ENCODE assay signal across 15 mouse cellular contexts in genomic region chr2:32673176-32673917, GRCm38 (mm10). TPM values are rescaled to one million over a fixed set of nuclear protein-coding genes. Genes with fewer than 3 reads are reported as not detected.
DNase-seq lines count a peak whose midpoint lies in the region; ATAC-seq and TF ChIP-seq lines count a peak whose summit lies in the region.
"Had no signal": no experiment of that assay in that cellular context is flagged by ENCODE, and none has a peak within 500 bp of the region (broad histone marks: within the 10 kb centered on the region; RNA-seq: fewer than 3 reads in every experiment).

No protein-coding gene starts in this region.

- no peak overlapping the region for H3K4me3 ChIP-seq in embryonic facial prominence, embryonic 10.5 days
- H3K4me3 ChIP-seq in intestine, postnatal 0 days (ENCODE audit: low read depth, low read length) = no peak overlapping the region
- H3K4me3 ChIP-seq in liver, adult 2 months (ENCODE audit: insufficient read depth, low read depth, low read length) = no peak overlapping the region
- no peak overlapping the region for H3K4me3 ChIP-seq in midbrain, embryonic 10.5 days
- H3K4me3 ChIP-seq in forebrain, embryonic 11.5 days (ENCODE audit: low read depth, low read length) = no peak overlapping the region
- H3K4me3 ChIP-seq: neural tube, embryonic 13.5 days had no signal

- peaks cover 18% of the 10 kb centered on the region for H3K36me3 ChIP-seq in embryonic facial prominence, embryonic 10.5 days (replicated peaks)
- H3K36me3 ChIP-seq in intestine, postnatal 0 days (ENCODE audit: control insufficient read depth, insufficient read depth) = peaks cover 26% of the 10 kb centered on the region; the same call in 1 of the 2 replicates
- peaks cover 1% of the 10 kb centered on the region; the same call in 1 of the 2 replicates for H3K36me3 ChIP-seq in liver, adult 2 months (ENCODE audit: control insufficient read depth, insufficient read depth, low read length)
- no peaks in the 10 kb centered on the region for H3K36me3 ChIP-seq in midbrain, embryonic 10.5 days
- H3K36me3 ChIP-seq in forebrain, embryonic 11.5 days (ENCODE audit: control insufficient read depth, insufficient read depth, low read length) = no peaks in the 10 kb centered on the region
- H3K36me3 ChIP-seq: neural tube, embryonic 13.5 days had no signal

- 84% methylated on average over 16 of the region's 16 CpGs for WGBS in embryonic facial prominence, embryonic 10.5 days
- 41% methylated on average over 16 of the region's 16 CpGs for WGBS in intestine, postnatal 0 days
- WGBS in liver, adult 2 months = 63% methylated on average over 16 of the region's 16 CpGs
- 87% methylated on average over 16 of the region's 16 CpGs for WGBS in midbrain, embryonic 10.5 days
- 88% methylated on average over 16 of the region's 16 CpGs for WGBS in forebrain, embryonic 11.5 days

- H3K27ac ChIP-seq in embryonic facial prominence, embryonic 10.5 days (replicated peaks) = 0 out of 2 replicates have a peak overlapping the region, but pooled peaks have one; percentile 3
- peak overlapping the region; percentile 87 for H3K27ac ChIP-seq in intestine, postnatal 0 days (ENCODE audit: low read depth, low read length)
- H3K27ac ChIP-seq in liver, adult 2 months (replicated peaks; ENCODE audit: insufficient read depth, low read depth, low read length) = no peak overlapping the region
- no peak overlapping the region; the same call in 1 of the 2 replicates for H3K27ac ChIP-seq in midbrain, embryonic 10.5 days (replicated peaks)
- H3K27ac ChIP-seq in forebrain, embryonic 11.5 days (ENCODE audit: low read depth, low read length) = no peak overlapping the region
- H3K27ac ChIP-seq: neural tube, embryonic 13.5 days had no signal

- TF ChIP-seq CTCF in intestine, postnatal 0 days (IDR thresholded peaks at IDR 0.05; ENCODE audit: low read depth) = no peak
- no peak for TF ChIP-seq CTCF in liver, adult 2 months (IDR thresholded peaks at IDR 0.05; ENCODE audit: low read depth, low read length)

- DNase-seq in embryonic facial prominence, embryonic 10.5 days (ENCODE audit: low spot score) = no peak
- DNase-seq in liver, adult 2 months (ENCODE audit: extremely low read depth, low read depth, low spot score) = peak; percentile 52
- DNase-seq in lung, postnatal 10 days = peak; percentile 73
- no peak for DNase-seq in left cerebral cortex, adult 18-20 months (ENCODE audit: low spot score in 2 of 2)
- DNase-seq in midbrain, embryonic 10.5 days (ENCODE audit: low spot score) = no peak
- DNase-seq in forebrain, embryonic 11.5 days (ENCODE audit: low spot score) = no peak
- DNase-seq in heart, postnatal 4 days = no peak
- DNase-seq: forebrain, postnatal 0 days; layer of hippocampus, postnatal 36 days; right cerebral cortex, postnatal 25 days; thymus, adult 18-20 months had no signal

- H3K4me1 ChIP-seq in embryonic facial prominence, embryonic 10.5 days = peaks cover 2% of the 10 kb centered on the region; the same call in 1 of the 2 replicates
- no peaks in the 10 kb centered on the region for H3K4me1 ChIP-seq in intestine, postnatal 0 days (replicated peaks; ENCODE audit: control insufficient read depth, insufficient read depth, low read length)
- no peaks in the 10 kb centered on the region for H3K4me1 ChIP-seq in liver, adult 2 months (ENCODE audit: control insufficient read depth, insufficient read depth, low read length)
- peaks cover 6% of the 10 kb centered on the region for H3K4me1 ChIP-seq in midbrain, embryonic 10.5 days
- no peaks in the 10 kb centered on the region for H3K4me1 ChIP-seq in forebrain, embryonic 11.5 days (replicated peaks; ENCODE audit: control insufficient read depth, insufficient read depth, low read length)
- H3K4me1 ChIP-seq: neural tube, embryonic 13.5 days had no signal

- H3K9ac ChIP-seq in intestine, postnatal 0 days (ENCODE audit: low read depth, low read length) = no peak overlapping the region
- H3K9ac ChIP-seq in liver, adult 2 months (ENCODE audit: low read depth, low read length) = no peak overlapping the region
- no peak overlapping the region for H3K9ac ChIP-seq in forebrain, embryonic 11.5 days (ENCODE audit: low read length)
- H3K9ac ChIP-seq: forebrain, postnatal 0 days; neural tube, embryonic 13.5 days had no signal

- H3K27me3 ChIP-seq in embryonic facial prominence, embryonic 10.5 days (replicated peaks; ENCODE audit: low read depth, poor library complexity, severe bottlenecking) = no peaks in the 10 kb centered on the region
- no peaks in the 10 kb centered on the region for H3K27me3 ChIP-seq in intestine, postnatal 0 days (replicated peaks; ENCODE audit: control insufficient read depth, insufficient read depth, low read length)
- H3K27me3 ChIP-seq in liver, adult 2 months (ENCODE audit: control insufficient read depth, insufficient read depth, low read length) = no peaks in the 10 kb centered on the region
- H3K27me3 ChIP-seq in midbrain, embryonic 10.5 days (ENCODE audit: low read depth, poor library complexity, severe bottlenecking) = no peaks in the 10 kb centered on the region
- no peaks in the 10 kb centered on the region for H3K27me3 ChIP-seq in forebrain, embryonic 11.5 days (ENCODE audit: control insufficient read depth, insufficient read depth, low read length)
- H3K27me3 ChIP-seq: neural tube, embryonic 13.5 days had no signal

- TF ChIP-seq POLR2A in liver, adult 2 months (IDR thresholded peaks at IDR 0.05; ENCODE audit: extremely low read depth, insufficient read depth, low read length) = no peak

- H3K4me2 ChIP-seq in intestine, postnatal 0 days (replicated peaks; ENCODE audit: low read depth) = peak overlapping the region; percentile 40
- H3K4me2 ChIP-seq in forebrain, embryonic 11.5 days (ENCODE audit: low read depth, low read length, severe bottlenecking) = no peak overlapping the region
- H3K4me2 ChIP-seq: heart, embryonic 11.5 days; neural tube, embryonic 13.5 days had no signal

- H3K9me3 ChIP-seq in embryonic facial prominence, embryonic 10.5 days = no peaks in the 10 kb centered on the region
- H3K9me3 ChIP-seq in intestine, postnatal 0 days (ENCODE audit: control insufficient read depth) = no peaks in the 10 kb centered on the region
- H3K9me3 ChIP-seq in midbrain, embryonic 10.5 days (replicated peaks) = no peaks in the 10 kb centered on the region
- no peaks in the 10 kb centered on the region for H3K9me3 ChIP-seq in forebrain, embryonic 11.5 days (ENCODE audit: control insufficient read depth, low read length)
- H3K9me3 ChIP-seq: neural tube, embryonic 13.5 days had no signal

- ATAC-seq in intestine, postnatal 0 days = peak; percentile 93
- no peak for ATAC-seq in forebrain, embryonic 11.5 days (replicated peaks; ENCODE audit: low FRiP score)
- ATAC-seq: forebrain, postnatal 0 days; hindbrain, embryonic 16.5 days had no signal

- H3K79me2 ChIP-seq in liver, adult 2 months (ENCODE audit: control insufficient read depth, insufficient read depth, low read length) = no peaks in the 10 kb centered on the region

RNA-seq across cellular contexts. Expression of gene Eng, which starts 27.0 kb away (rescaled TPM):
- polyA plus RNA-seq in embryonic facial prominence, embryonic 10.5 days (2016; fragmentation: Nextera tagmentation; extraction: Ambion mirVana) = 23.7 and 25.5 TPM in 2 replicates
- 32.2 and 34.1 TPM in 2 replicates for polyA plus RNA-seq in intestine, postnatal 0 days (2015; fragmentation: Nextera tagmentation; extraction: Ambion mirVana)
- 14.2 and 25.9 TPM in 2 replicates for total RNA-seq in liver, adult 2 months (2014; rRNA removed)
- 55.0 and 70.8 TPM in 2 replicates for polyA plus RNA-seq in liver, adult 2 months (2012; rRNA removed)
- 10 to 100 TPM; 18.4 to 19.9 TPM for total RNA-seq in left cerebral cortex, adult 18-20 months (2021)
- 25.6 and 29.2 TPM in 2 replicates for polyA plus RNA-seq in midbrain, embryonic 10.5 days (2016; fragmentation: Nextera tagmentation; extraction: Ambion mirVana)
- 25.5 and 25.9 TPM in 2 replicates for polyA plus RNA-seq in forebrain, embryonic 11.5 days (2014; fragmentation: Nextera tagmentation; extraction: Ambion mirVana)
- total RNA-seq in heart, postnatal 4 days (2021) = 100 to 1,000 TPM; 149 to 162 TPM

RNA-seq across cellular contexts. Expression of gene Fpgs, which starts 30.6 kb away (rescaled TPM):
- 33.5 and 35.5 TPM in 2 replicates for polyA plus RNA-seq in embryonic facial prominence, embryonic 10.5 days (2016; fragmentation: Nextera tagmentation; extraction: Ambion mirVana)
- 12.4 and 15.2 TPM in 2 replicates for polyA plus RNA-seq in intestine, postnatal 0 days (2015; fragmentation: Nextera tagmentation; extraction: Ambion mirVana)
- 158 and 175 TPM in 2 replicates for total RNA-seq in liver, adult 2 months (2014; rRNA removed)
- 414 and 481 TPM in 2 replicates for polyA plus RNA-seq in liver, adult 2 months (2012; rRNA removed)
- total RNA-seq in left cerebral cortex, adult 18-20 months (2021) = 1 to 10 TPM; 7.6 to 9.0 TPM
- polyA plus RNA-seq in midbrain, embryonic 10.5 days (2016; fragmentation: Nextera tagmentation; extraction: Ambion mirVana) = 25.6 and 27.9 TPM in 2 replicates
- polyA plus RNA-seq in forebrain, embryonic 11.5 days (2014; fragmentation: Nextera tagmentation; extraction: Ambion mirVana) = 21.9 and 22.3 TPM in 2 replicates
- 10 to 100 TPM; 10.5 to 12.5 TPM for total RNA-seq in heart, postnatal 4 days (2021)

RNA-seq across cellular contexts. Expression of gene Cdk9, which starts 39.5 kb away (rescaled TPM):
- 130 and 135 TPM in 2 replicates for polyA plus RNA-seq in embryonic facial prominence, embryonic 10.5 days (2016; fragmentation: Nextera tagmentation; extraction: Ambion mirVana)
- 54.0 and 62.2 TPM in 2 replicates for polyA plus RNA-seq in intestine, postnatal 0 days (2015; fragmentation: Nextera tagmentation; extraction: Ambion mirVana)
- 19.5 and 27.3 TPM in 2 replicates for total RNA-seq in liver, adult 2 months (2014; rRNA removed)
- polyA plus RNA-seq in liver, adult 2 months (2012; rRNA removed) = 46.6 and 63.7 TPM in 2 replicates
- 100 to 1,000 TPM; 128 to 133 TPM for total RNA-seq in left cerebral cortex, adult 18-20 months (2021)
- polyA plus RNA-seq in midbrain, embryonic 10.5 days (2016; fragmentation: Nextera tagmentation; extraction: Ambion mirVana) = 119 and 132 TPM in 2 replicates
- 79.2 and 95.7 TPM in 2 replicates for polyA plus RNA-seq in forebrain, embryonic 11.5 days (2014; fragmentation: Nextera tagmentation; extraction: Ambion mirVana)
- 10 to 100 TPM; 38.2 to 46.0 TPM for total RNA-seq in heart, postnatal 4 days (2021)

RNA-seq across cellular contexts. Expression of gene Sh2d3c, which starts 47.5 kb away (rescaled TPM):
- polyA plus RNA-seq in embryonic facial prominence, embryonic 10.5 days (2016; fragmentation: Nextera tagmentation; extraction: Ambion mirVana) = 27.1 and 27.5 TPM in 2 replicates
- 11.2 and 11.7 TPM in 2 replicates for polyA plus RNA-seq in intestine, postnatal 0 days (2015; fragmentation: Nextera tagmentation; extraction: Ambion mirVana)
- total RNA-seq in liver, adult 2 months (2014; rRNA removed) = 2.2 and 3.2 TPM in 2 replicates
- polyA plus RNA-seq in liver, adult 2 months (2012; rRNA removed) = 7.5 and 10.4 TPM in 2 replicates
- total RNA-seq in left cerebral cortex, adult 18-20 months (2021) = 10 to 100 TPM; 27.9 to 35.5 TPM
- 26.7 and 33.6 TPM in 2 replicates for polyA plus RNA-seq in midbrain, embryonic 10.5 days (2016; fragmentation: Nextera tagmentation; extraction: Ambion mirVana)
- 33.2 and 33.7 TPM in 2 replicates for polyA plus RNA-seq in forebrain, embryonic 11.5 days (2014; fragmentation: Nextera tagmentation; extraction: Ambion mirVana)
- total RNA-seq in heart, postnatal 4 days (2021) = 10 to 100 TPM; 38.2 to 41.4 TPM

RNA-seq across cellular contexts. Expression of gene Ak1, which starts 51.8 kb away (rescaled TPM):
- 20.5 and 24.7 TPM in 2 replicates for polyA plus RNA-seq in embryonic facial prominence, embryonic 10.5 days (2016; fragmentation: Nextera tagmentation; extraction: Ambion mirVana)
- 10.5 and 12.1 TPM in 2 replicates for polyA plus RNA-seq in intestine, postnatal 0 days (2015; fragmentation: Nextera tagmentation; extraction: Ambion mirVana)
- total RNA-seq in liver, adult 2 months (2014; rRNA removed) = 0.47 and 1.4 TPM in 2 replicates
- 0.26 and 0.34 TPM in 2 replicates for polyA plus RNA-seq in liver, adult 2 months (2012; rRNA removed)
- total RNA-seq in left cerebral cortex, adult 18-20 months (2021) = 100 to 1,000 TPM; 151 to 160 TPM
- polyA plus RNA-seq in midbrain, embryonic 10.5 days (2016; fragmentation: Nextera tagmentation; extraction: Ambion mirVana) = 26.4 and 30.3 TPM in 2 replicates
- polyA plus RNA-seq in forebrain, embryonic 11.5 days (2014; fragmentation: Nextera tagmentation; extraction: Ambion mirVana) = 18.9 and 20.6 TPM in 2 replicates
- 100 to 1,000 TPM; 405 to 424 TPM for total RNA-seq in heart, postnatal 4 days (2021)

Comparison
In these comparisons a context has a peak if more than half of its experiments do, and no peak if none do; other contexts are left out.
1. DNase-seq: peak in liver, adult 2 months (single experiment) and lung, postnatal 10 days (single experiment); none in embryonic facial prominence, embryonic 10.5 days (single experiment), left cerebral cortex, adult 18-20 months (0 of 2), midbrain, embryonic 10.5 days (single experiment), forebrain, embryonic 11.5 days (single experiment) and heart, postnatal 4 days (single experiment).
2. H3K27ac ChIP-seq: peak in embryonic facial prominence, embryonic 10.5 days (single experiment) and intestine, postnatal 0 days (single experiment); none in liver, adult 2 months (single experiment), midbrain, embryonic 10.5 days (single experiment) and forebrain, embryonic 11.5 days (single experiment).
3. RNA of gene Fpgs, which starts 30.6 kb away (polyA plus RNA-seq): 414 to 481 TPM in liver, adult 2 months; 33.5 to 35.5 TPM in embryonic facial prominence, embryonic 10.5 days, 25.6 to 27.9 TPM in midbrain, embryonic 10.5 days, 21.9 to 22.3 TPM in forebrain, embryonic 11.5 days and 12.4 to 15.2 TPM in intestine, postnatal 0 days; every median in the first group is over 10 times any median in the second.